Comparison of ENCODE assay signal across 25 mouse cellular contexts in genomic region chr1:191368193-191368592, GRCm38 (mm10). TPM values are rescaled to one million over a fixed set of nuclear protein-coding genes. Genes with fewer than 3 reads are reported as not detected.
DNase-seq lines count a peak whose midpoint lies in the region; ATAC-seq and TF ChIP-seq lines count a peak whose summit lies in the region.
"Had no signal": no experiment of that assay in that cellular context is flagged by ENCODE, and none has a peak within 500 bp of the region (broad histone marks: within the 10 kb centered on the region; RNA-seq: fewer than 3 reads in every experiment).

No protein-coding gene starts in this region.

- H3K4me3 ChIP-seq in kidney, embryonic 14.5 days (ENCODE audit: low read length), result no peak overlapping the region
- no peak overlapping the region for H3K4me3 ChIP-seq in liver, postnatal 0 days (ENCODE audit: low read depth, low read length)
- H3K4me3 ChIP-seq in liver, embryonic 12.5 days, result no peak overlapping the region
- no peak overlapping the region for H3K4me3 ChIP-seq in hindbrain, embryonic 10.5 days
- H3K4me3 ChIP-seq: embryonic facial prominence, embryonic 13.5 days; heart, embryonic 10.5 days; heart, embryonic 15.5 days; limb, embryonic 10.5 days; limb, embryonic 15.5 days had no signal

- no peaks in the 10 kb centered on the region for H3K9me3 ChIP-seq in kidney, embryonic 14.5 days (ENCODE audit: control insufficient read depth, low read length)
- no peaks in the 10 kb centered on the region for H3K9me3 ChIP-seq in liver, postnatal 0 days (ENCODE audit: low read length)
- H3K9me3 ChIP-seq in liver, embryonic 12.5 days (replicated peaks), result no peaks in the 10 kb centered on the region
- no peaks in the 10 kb centered on the region for H3K9me3 ChIP-seq in hindbrain, embryonic 10.5 days
- H3K9me3 ChIP-seq: embryonic facial prominence, embryonic 13.5 days; heart, embryonic 10.5 days; heart, embryonic 15.5 days; limb, embryonic 10.5 days; limb, embryonic 15.5 days had no signal

- H3K4me1 ChIP-seq in kidney, embryonic 14.5 days (ENCODE audit: control insufficient read depth, insufficient read depth, low read length), result no peaks in the 10 kb centered on the region
- no peaks in the 10 kb centered on the region for H3K4me1 ChIP-seq in liver, postnatal 0 days (ENCODE audit: insufficient read depth)
- no peaks in the 10 kb centered on the region for H3K4me1 ChIP-seq in liver, embryonic 12.5 days
- H3K4me1 ChIP-seq in hindbrain, embryonic 10.5 days (replicated peaks), result no peaks in the 10 kb centered on the region
- H3K4me1 ChIP-seq: embryonic facial prominence, embryonic 13.5 days; limb, embryonic 10.5 days had no signal

- WGBS in kidney, embryonic 14.5 days, result 86% methylated on average over 4 of the region's 4 CpGs
- 71% methylated on average over 4 of the region's 4 CpGs for WGBS in liver, postnatal 0 days (ENCODE audit: insufficient replicate concordance)
- WGBS in liver, embryonic 12.5 days (ENCODE audit: insufficient replicate concordance), result 81% methylated on average over 4 of the region's 4 CpGs
- WGBS in hindbrain, embryonic 10.5 days, result 95% methylated on average over 4 of the region's 4 CpGs

- ATAC-seq in kidney, embryonic 14.5 days (ENCODE audit: low FRiP score, low TSS enrichment), result no peak
- peak; percentile 82 for ATAC-seq in liver, postnatal 0 days
- no peak for ATAC-seq in liver, embryonic 12.5 days
- ATAC-seq: CD4-positive, CD25-positive, alpha-beta regulatory T cell, adult 4 months; forebrain, embryonic 16.5 days; midbrain, embryonic 16.5 days had no signal

- no peak overlapping the region for H3K4me2 ChIP-seq in kidney, embryonic 14.5 days (replicated peaks; ENCODE audit: low read depth, low read length)
- no peak overlapping the region for H3K4me2 ChIP-seq in liver, postnatal 0 days (ENCODE audit: low read depth, low read length)
- no peak overlapping the region for H3K4me2 ChIP-seq in liver, embryonic 12.5 days
- H3K4me2 ChIP-seq: embryonic facial prominence, embryonic 13.5 days; heart, embryonic 15.5 days; hindbrain, embryonic 14.5 days; limb, embryonic 15.5 days; midbrain, embryonic 11.5 days had no signal

- H3K9ac ChIP-seq in kidney, embryonic 14.5 days (ENCODE audit: low read depth, low read length), result no peak overlapping the region
- no peak overlapping the region for H3K9ac ChIP-seq in liver, postnatal 0 days (replicated peaks)
- H3K9ac ChIP-seq in liver, embryonic 12.5 days, result no peak overlapping the region
- H3K9ac ChIP-seq: embryonic facial prominence, embryonic 13.5 days; heart, embryonic 15.5 days; hindbrain, embryonic 14.5 days; limb, embryonic 15.5 days had no signal

- no peak for TF ChIP-seq EP300 in liver, postnatal 0 days (IDR thresholded peaks at IDR 0.05; ENCODE audit: low read depth)

- no peaks in the 10 kb centered on the region for H3K27me3 ChIP-seq in kidney, embryonic 14.5 days (ENCODE audit: control insufficient read depth, insufficient read depth, low read length)
- H3K27me3 ChIP-seq in liver, postnatal 0 days (ENCODE audit: insufficient read depth, low read length), result no peaks in the 10 kb centered on the region
- no peaks in the 10 kb centered on the region for H3K27me3 ChIP-seq in liver, embryonic 12.5 days (replicated peaks)
- H3K27me3 ChIP-seq in hindbrain, embryonic 10.5 days (ENCODE audit: insufficient read depth, poor library complexity, severe bottlenecking), result no peaks in the 10 kb centered on the region
- H3K27me3 ChIP-seq: embryonic facial prominence, embryonic 13.5 days; heart, embryonic 15.5 days; limb, embryonic 15.5 days had no signal

- peaks cover 15% of the 10 kb centered on the region; the same call in 1 of the 2 replicates for H3K36me3 ChIP-seq in kidney, embryonic 14.5 days (ENCODE audit: control insufficient read depth, insufficient read depth, low read length)
- H3K36me3 ChIP-seq in liver, postnatal 0 days (replicated peaks; ENCODE audit: insufficient read depth, low read length), result peaks cover 39% of the 10 kb centered on the region
- peaks cover 72% of the 10 kb centered on the region for H3K36me3 ChIP-seq in liver, embryonic 12.5 days
- peaks cover 18% of the 10 kb centered on the region; the same call in 1 of the 2 replicates for H3K36me3 ChIP-seq in hindbrain, embryonic 10.5 days

- H3K27ac ChIP-seq in kidney, embryonic 14.5 days (ENCODE audit: low read depth, low read length), result no peak overlapping the region
- H3K27ac ChIP-seq in liver, postnatal 0 days (ENCODE audit: low read depth), result no peak overlapping the region
- no peak overlapping the region for H3K27ac ChIP-seq in liver, embryonic 12.5 days
- H3K27ac ChIP-seq in hindbrain, embryonic 10.5 days, result no peak overlapping the region
- H3K27ac ChIP-seq: embryonic facial prominence, embryonic 13.5 days; heart, embryonic 10.5 days; heart, embryonic 15.5 days; hindbrain, embryonic 14.5 days; limb, embryonic 10.5 days; limb, embryonic 15.5 days had no signal

- no peak for TF ChIP-seq CTCF in liver, postnatal 0 days (IDR thresholded peaks at IDR 0.05; ENCODE audit: low read depth)

- peak; percentile 65 for DNase-seq in kidney, adult 11 months
- DNase-seq in liver, postnatal 0 days, result peak; percentile 41
- peak; percentile 64 to 79 for DNase-seq in kidney, postnatal 25 days
- no peak for DNase-seq in hindbrain, embryonic 10.5 days (ENCODE audit: low spot score)
- no peak for DNase-seq in right cerebral cortex, postnatal 25 days
- DNase-seq: adrenal gland, postnatal 25 days; cerebellum, adult 18-20 months; cerebellum, postnatal 10 days; gastrocnemius, postnatal 14 days; heart, postnatal 36 days; layer of hippocampus, adult 9-11 months; lung, postnatal 36 days; thymus, postnatal 4 days had no signal

RNA-seq across cellular contexts. Expression of gene Ppp2r5a, which starts 34.9 kb away (rescaled TPM):
- polyA plus RNA-seq in kidney, embryonic 14.5 days (2014; fragmentation: Nextera tagmentation; extraction: Ambion mirVana), result 24.6 and 25.0 TPM in 2 replicates
- polyA plus RNA-seq in liver, postnatal 0 days (2015; fragmentation: Nextera tagmentation; extraction: Ambion mirVana), result 27.1 and 30.7 TPM in 2 replicates
- 33.1 and 33.9 TPM in 2 replicates for polyA plus RNA-seq in liver, embryonic 12.5 days (2016; fragmentation: Nextera tagmentation; extraction: Ambion mirVana)
- 8.0 and 12.4 TPM in 2 replicates for polyA plus RNA-seq in hindbrain, embryonic 10.5 days (2016; fragmentation: Nextera tagmentation; extraction: Ambion mirVana)

RNA-seq across cellular contexts. Expression of gene Tmem206, which starts 42.5 kb away (rescaled TPM):
- 17.6 and 25.9 TPM in 2 replicates for polyA plus RNA-seq in kidney, embryonic 14.5 days (2014; fragmentation: Nextera tagmentation; extraction: Ambion mirVana)
- 3.8 and 4.4 TPM in 2 replicates for polyA plus RNA-seq in liver, postnatal 0 days (2015; fragmentation: Nextera tagmentation; extraction: Ambion mirVana)
- polyA plus RNA-seq in liver, embryonic 12.5 days (2016; fragmentation: Nextera tagmentation; extraction: Ambion mirVana), result 9.8 and 10.5 TPM in 2 replicates
- 30.5 and 36.6 TPM in 2 replicates for polyA plus RNA-seq in hindbrain, embryonic 10.5 days (2016; fragmentation: Nextera tagmentation; extraction: Ambion mirVana)

RNA-seq across cellular contexts. Expression of gene Nenf, which starts 50.2 kb away (rescaled TPM):
- 97.0 and 115 TPM in 2 replicates for polyA plus RNA-seq in kidney, embryonic 14.5 days (2014; fragmentation: Nextera tagmentation; extraction: Ambion mirVana)
- polyA plus RNA-seq in liver, postnatal 0 days (2015; fragmentation: Nextera tagmentation; extraction: Ambion mirVana), result 36.6 and 37.0 TPM in 2 replicates
- polyA plus RNA-seq in liver, embryonic 12.5 days (2016; fragmentation: Nextera tagmentation; extraction: Ambion mirVana), result 37.1 and 39.7 TPM in 2 replicates
- polyA plus RNA-seq in hindbrain, embryonic 10.5 days (2016; fragmentation: Nextera tagmentation; extraction: Ambion mirVana), result 58.6 and 75.5 TPM in 2 replicates

Comparison
In these comparisons a context has a peak if more than half of its experiments do, and no peak if none do; other contexts are left out.
1. DNase-seq: peak in kidney, adult 11 months (single experiment), liver, postnatal 0 days (single experiment) and kidney, postnatal 25 days (2 of 2); none in hindbrain, embryonic 10.5 days (single experiment) and right cerebral cortex, postnatal 25 days (single experiment).